Mouse (Mus musculus) forebrain, embryonic 16.5 days (tissue): ENCODE data around the gene Atg4a. TPM values are rescaled to one million over a fixed set of nuclear protein-coding genes. Genes with fewer than 3 reads are reported as not detected.

ENCODE experiments used
- ATAC-seq: fragments of 200-750 bp; cut with Nextera tagmentation; 2 replicates; pipeline ENCODE4 v1.8.0; 2017; ENCODE audit warnings: mild to moderate bottlenecking, moderate library complexity
- H3K27ac ChIP-seq: fragments of 300-500 bp; sonication (generic); 2 replicates; pipeline ENCODE4 v1.5.1; 2014; ENCODE audit warnings: low read length, control low read depth
- H3K27me3 ChIP-seq: fragments of 300-500 bp; sonication (generic); replicated peaks from 2 replicates; pipeline ENCODE4 v1.6.1; 2014; ENCODE audit warnings: low read length; ENCODE audit not compliant: control insufficient read depth, insufficient read depth
- H3K36me3 ChIP-seq: fragments of 300-500 bp; sonication (generic); 2 replicates; pipeline ENCODE4 v1.6.1; 2014; ENCODE audit not compliant: control insufficient read depth, insufficient read depth
- H3K4me1 ChIP-seq: fragments of 300-500 bp; sonication (generic); replicated peaks from 2 replicates; pipeline ENCODE4 v1.6.1; 2014; ENCODE audit warnings: low read length; ENCODE audit not compliant: control insufficient read depth, insufficient read depth
- H3K4me2 ChIP-seq: fragments of 300-500 bp; sonication (generic); 2 replicates; pipeline ENCODE4 v1.6.1; 2014; ENCODE audit warnings: mild to moderate bottlenecking, low read length, control low read depth
- H3K4me3 ChIP-seq: fragments of 300-500 bp; sonication (generic); replicated peaks from 2 replicates; pipeline ENCODE4 v1.5.1; 2014; ENCODE audit warnings: mild to moderate bottlenecking, low read length, control low read depth
- H3K9ac ChIP-seq: fragments of 300-500 bp; sonication (generic); replicated peaks from 2 replicates; pipeline ENCODE4 v1.6.1; 2014; ENCODE audit warnings: low read depth, low read length, control low read depth
- H3K9me3 ChIP-seq: fragments of 300-500 bp; sonication (generic); 2 replicates; pipeline ENCODE4 v1.6.1; 2016; ENCODE audit warnings: low read length; ENCODE audit not compliant: control insufficient read depth
- WGBS: fragments of 180-500 bp; shearing (Covaris S2); extraction: QIAGEN DNeasy Blood & Tissue Kit; methylation state at CpG from one replicate; pipeline ENCODE4 v1.1.7; 2014; 5-methylcytosine and 5-hydroxymethylcytosine counted together
- polyA plus RNA-seq: library from polyadenylated mRNA; unstranded; fragments of >200 nt; fragmentation: Nextera tagmentation; extraction: Ambion mirVana; gene quantifications from 2 replicates; pipeline ENCODE4 v1.2.1, GENCODE M21; 2015

Atg4a gene
- polyA plus RNA-seq, result 11.3 and 11.4 TPM in 2 replicates

GRCm38 (mm10) chrX:140956272-140956940 is at the start of gene Atg4a, which contains the start of gene Psmd10:
Atg4a (plus strand) TSS chrX:140956907.
Psmd10 (minus strand) TSS chrX:140956728.
- H3K9me3 ChIP-seq, result no peaks in the 10 kb centered on the region
- H3K4me3 ChIP-seq, result peak within 1 kb of the TSS; percentile 54
- H3K9ac ChIP-seq, result peak within 1 kb of the TSS; percentile 56
- H3K36me3 ChIP-seq, result no peaks in the 10 kb centered on the region
- peak; percentile 98 for ATAC-seq
- no peaks in the 10 kb centered on the region for H3K4me1 ChIP-seq
- WGBS, result 17% methylated on average over 23 of the region's 23 CpGs
- H3K4me2 ChIP-seq, result peak within 1 kb of the TSS; percentile 50
- no peak within 1 kb of the TSS for H3K27ac ChIP-seq
- H3K27me3 ChIP-seq, result no peaks in the 10 kb centered on the region; the same call in 1 of the 2 replicates

- H3K4me1 ChIP-seq, result no peaks in the 10 kb centered on the region
- H3K4me2 ChIP-seq, result no peak within 1 kb of the TSS
- H3K9me3 ChIP-seq, result no peaks in the 10 kb centered on the region
- WGBS, result 77% methylated on average over 7 of the region's 7 CpGs
- H3K27me3 ChIP-seq, result no peaks in the 10 kb centered on the region; the same call in 1 of the 2 replicates
- no peak within 1 kb of the TSS for H3K27ac ChIP-seq
- no peaks in the 10 kb centered on the region for H3K36me3 ChIP-seq
- no peak within 1 kb of the TSS for H3K4me3 ChIP-seq
- H3K9ac ChIP-seq, result no peak within 1 kb of the TSS
- no peak for ATAC-seq
These were observed 49.3 kb upstream of the Atg4a start, which contains the start of gene Vsig1 for GRCm38 (mm10) chrX:140907360-140907759. Vsig1 (plus strand) TSS chrX:140907608.

- H3K36me3 ChIP-seq, result no peaks in the 10 kb centered on the region
- no peak overlapping the region for H3K27ac ChIP-seq
- no peaks in the 10 kb centered on the region; the same call in 1 of the 2 replicates for H3K27me3 ChIP-seq
- 88% methylated on average over 6 of the region's 6 CpGs for WGBS
- H3K9ac ChIP-seq, result no peak overlapping the region
- H3K4me2 ChIP-seq, result no peak overlapping the region
- ATAC-seq, result no peak
- no peaks in the 10 kb centered on the region for H3K4me1 ChIP-seq
- no peaks in the 10 kb centered on the region for H3K9me3 ChIP-seq
- no peak overlapping the region for H3K4me3 ChIP-seq
These were observed 35.4 kb upstream of the Atg4a start for GRCm38 (mm10) chrX:140921321-140921720.

- Histone ChIP-seq H3K9me3 (no peaks in the 10 kb centered on the region), H3K9ac (no peak overlapping the region), H3K4me2 (no peak overlapping the region), H3K4me1 (no peaks in the 10 kb centered on the region), H3K36me3 (no peaks in the 10 kb centered on the region), H3K27ac (no peak overlapping the region), H3K27me3 (peaks cover 8% of the 10 kb centered on the region; the same call in 1 of the 2 replicates), H3K4me3 (no peak overlapping the region)
- WGBS, result 67% methylated on average over 3 of the region's 3 CpGs
- ATAC-seq, result peak; percentile 58; the same call in 1 of the 2 replicates
These were observed 24.6 kb upstream of the Atg4a start for GRCm38 (mm10) chrX:140932066-140932465.

GRCm38 (mm10) chrX:140933263-140933662 is 23.4 kb upstream of the Atg4a start:
- no peak overlapping the region for H3K4me3 ChIP-seq
- H3K27me3 ChIP-seq, result peaks cover 8% of the 10 kb centered on the region; the same call in 1 of the 2 replicates
- no peaks in the 10 kb centered on the region for H3K4me1 ChIP-seq
- H3K27ac ChIP-seq, result no peak overlapping the region
- no peaks in the 10 kb centered on the region for H3K36me3 ChIP-seq
- no peak for ATAC-seq
- 79% methylated on average over 3 of the region's 3 CpGs for WGBS
- H3K9me3 ChIP-seq, result no peaks in the 10 kb centered on the region
- H3K9ac ChIP-seq, result no peak overlapping the region
- H3K4me2 ChIP-seq, result no peak overlapping the region

GRCm38 (mm10) chrX:140936271-140936670 is 20.4 kb upstream of the Atg4a start:
- Histone ChIP-seq H3K9me3 (no peaks in the 10 kb centered on the region), H3K27ac (no peak overlapping the region), H3K4me3 (no peak overlapping the region), H3K4me2 (no peak overlapping the region), H3K9ac (no peak overlapping the region), H3K27me3 (peaks cover 2% of the 10 kb centered on the region; the same call in 1 of the 2 replicates), H3K36me3 (no peaks in the 10 kb centered on the region), H3K4me1 (no peaks in the 10 kb centered on the region)
- WGBS, result 74% methylated on average over 5 of the region's 5 CpGs
- ATAC-seq, result no peak

GRCm38 (mm10) chrX:140953618-140954017 is 3.1 kb upstream of the Atg4a start:
- Histone ChIP-seq H3K27me3 (no peaks in the 10 kb centered on the region; the same call in 1 of the 2 replicates), H3K9me3 (no peaks in the 10 kb centered on the region), H3K4me1 (no peaks in the 10 kb centered on the region), H3K4me2 (no peak overlapping the region), H3K4me3 (no peak overlapping the region), H3K27ac (no peak overlapping the region), H3K9ac (no peak overlapping the region), H3K36me3 (no peaks in the 10 kb centered on the region)
- 95% methylated on average over 4 of the region's 4 CpGs for WGBS
- ATAC-seq, result no peak

- no peak; the same call in 1 of the 2 replicates for ATAC-seq
- 27% methylated on average over 5 of the region's 5 CpGs for WGBS
- H3K4me2 ChIP-seq, result peak overlapping the region; percentile 48
- H3K36me3 ChIP-seq, result no peaks in the 10 kb centered on the region
- no peaks in the 10 kb centered on the region for H3K4me1 ChIP-seq
- H3K9ac ChIP-seq, result peak overlapping the region; percentile 37
- peak overlapping the region; percentile 46 for H3K4me3 ChIP-seq
- no peak overlapping the region for H3K27ac ChIP-seq
- H3K27me3 ChIP-seq, result no peaks in the 10 kb centered on the region; the same call in 1 of the 2 replicates
- no peaks in the 10 kb centered on the region for H3K9me3 ChIP-seq
These were observed 252 bp downstream of the Atg4a start for GRCm38 (mm10) chrX:140956959-140957358.

GRCm38 (mm10) chrX:140978943-140979342 is 22.2 kb downstream of the Atg4a start:
- no peaks in the 10 kb centered on the region for H3K4me1 ChIP-seq
- H3K9ac ChIP-seq, result no peak overlapping the region
- no peak for ATAC-seq
- H3K36me3 ChIP-seq, result no peaks in the 10 kb centered on the region
- 94% methylated on average over 1 of the region's 1 CpGs for WGBS
- H3K4me3 ChIP-seq, result no peak overlapping the region
- H3K4me2 ChIP-seq, result no peak overlapping the region
- peaks cover 6% of the 10 kb centered on the region; the same call in 1 of the 2 replicates for H3K27me3 ChIP-seq
- H3K27ac ChIP-seq, result no peak overlapping the region
- no peaks in the 10 kb centered on the region for H3K9me3 ChIP-seq
